Mouse (Mus musculus): ENCODE results near the gene Acadl.
A peak's percentile ranks its signal among the peaks of the same experiment; 100 is the strongest.

Gene Acadl

GRCm38 (mm10) chr1:66839755-66840438, 23.2 kb downstream of the Acadl start:
- no peak for DNase-seq (ENCODE audit: inconsistent ontology term)

DNA sequence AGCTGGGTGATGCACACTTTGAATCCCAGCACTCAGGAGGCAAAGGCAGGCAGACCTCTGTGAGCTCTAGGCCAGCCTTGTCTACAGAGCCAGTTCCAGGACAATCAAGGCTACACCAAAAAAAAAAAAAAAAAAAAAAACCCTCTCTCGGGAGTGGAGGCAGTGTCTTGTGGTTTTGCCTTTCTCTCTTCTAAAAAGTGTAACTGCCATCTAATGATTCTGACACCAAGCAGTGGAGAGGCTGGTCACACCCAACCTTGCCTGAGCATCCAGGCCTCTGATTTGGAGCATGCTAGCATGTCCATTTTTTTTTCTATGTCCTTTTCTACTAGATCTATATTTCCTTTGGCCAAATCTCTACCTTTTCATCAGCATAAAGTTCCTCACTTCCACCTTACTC, 23.9 kb downstream of the Acadl start:
- DNase-seq (ENCODE audit: inconsistent ontology term): no peak

- peak; percentile 29 for DNase-seq (ENCODE audit: inconsistent ontology term)
Measured at GRCm38 (mm10) chr1:66838184-66839042, 24.7 kb downstream of the Acadl start.

GRCm38 (mm10) chr1:66837207-66837606, 25.9 kb downstream of the Acadl start:
- DNase-seq (ENCODE audit: inconsistent ontology term): no peak

GRCm38 (mm10) chr1:66832636-66833165, 30.4 kb downstream of the Acadl start:
- no peak for DNase-seq (ENCODE audit: inconsistent ontology term)

DNA sequence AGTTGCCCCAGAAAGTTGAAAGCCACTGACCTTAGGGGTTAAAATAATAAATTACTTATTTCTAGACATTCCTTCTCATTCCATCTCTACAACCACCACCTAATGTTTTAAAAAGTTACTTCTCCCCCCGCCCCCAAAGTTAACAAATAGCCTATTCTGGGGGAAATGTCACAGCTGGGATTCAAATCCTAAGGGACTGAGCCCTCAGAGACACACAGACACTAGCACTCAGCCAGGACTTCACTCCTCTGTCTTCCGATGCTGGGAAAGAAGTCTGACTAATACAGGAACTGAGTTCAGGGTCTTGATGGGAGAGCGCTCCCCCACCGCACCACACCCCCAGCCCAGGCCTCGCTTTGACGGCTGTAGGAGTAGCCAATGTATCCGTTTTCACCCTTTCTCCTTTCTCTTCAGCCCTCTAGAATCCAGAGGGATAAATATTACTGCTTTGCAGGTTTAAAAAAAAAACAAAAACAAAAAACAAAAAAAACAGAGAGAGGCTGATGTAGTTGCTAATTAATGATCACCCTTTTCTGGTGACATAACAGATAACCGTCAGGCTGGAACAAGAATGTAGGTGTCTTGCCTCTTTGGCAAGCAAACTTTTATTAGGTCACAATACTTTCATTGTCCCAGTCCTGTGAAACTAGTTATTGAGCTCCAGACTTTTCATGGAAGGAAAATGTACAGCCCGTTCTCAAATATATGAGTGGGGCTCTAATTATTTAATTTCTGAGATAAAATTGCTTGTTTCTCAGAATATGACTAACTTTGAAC, 31.1 kb downstream of the Acadl start:
- peak; percentile 78 for DNase-seq (ENCODE audit: inconsistent ontology term)

DNA sequence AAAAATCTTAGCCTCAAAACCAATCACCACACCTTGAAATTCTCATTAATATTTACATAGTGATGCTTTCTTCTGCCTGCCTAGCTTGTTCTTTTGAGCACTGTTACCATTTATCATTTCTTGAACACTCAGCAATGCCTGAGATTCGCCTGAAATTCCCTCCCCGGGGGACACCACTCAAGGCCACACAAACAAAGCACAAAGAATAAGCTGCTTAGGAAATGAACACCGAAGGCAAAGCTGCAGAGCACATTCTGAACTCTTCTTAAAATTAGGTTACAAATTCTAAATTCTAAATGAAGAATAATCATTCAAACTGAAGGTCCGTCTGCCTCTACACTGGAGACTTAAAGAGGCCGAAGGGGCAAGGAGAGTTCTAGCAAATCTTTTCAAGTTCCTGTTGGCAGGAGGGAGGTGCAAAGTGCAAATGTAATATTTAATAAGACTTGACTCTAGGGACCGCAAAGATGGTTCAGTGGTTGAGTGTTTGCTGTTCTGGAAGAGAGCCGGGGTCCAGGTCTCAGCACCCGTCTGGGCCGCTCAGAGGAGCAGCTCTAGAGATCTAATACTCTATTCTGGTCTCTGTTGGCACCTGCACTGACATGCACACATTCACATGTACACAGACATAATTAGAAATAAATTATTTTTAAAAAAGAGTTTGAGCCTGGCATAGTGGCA, 33.5 kb downstream of the Acadl start:
- DNase-seq (ENCODE audit: inconsistent ontology term): no peak

- DNase-seq (ENCODE audit: inconsistent ontology term): no peak
Measured at GRCm38 (mm10) chr1:66821966-66822365, 41.1 kb downstream of the Acadl start.

- no peak for DNase-seq (ENCODE audit: inconsistent ontology term)
Measured at GRCm38 (mm10) chr1:66820241-66820640, 42.8 kb downstream of the Acadl start.

DNA sequence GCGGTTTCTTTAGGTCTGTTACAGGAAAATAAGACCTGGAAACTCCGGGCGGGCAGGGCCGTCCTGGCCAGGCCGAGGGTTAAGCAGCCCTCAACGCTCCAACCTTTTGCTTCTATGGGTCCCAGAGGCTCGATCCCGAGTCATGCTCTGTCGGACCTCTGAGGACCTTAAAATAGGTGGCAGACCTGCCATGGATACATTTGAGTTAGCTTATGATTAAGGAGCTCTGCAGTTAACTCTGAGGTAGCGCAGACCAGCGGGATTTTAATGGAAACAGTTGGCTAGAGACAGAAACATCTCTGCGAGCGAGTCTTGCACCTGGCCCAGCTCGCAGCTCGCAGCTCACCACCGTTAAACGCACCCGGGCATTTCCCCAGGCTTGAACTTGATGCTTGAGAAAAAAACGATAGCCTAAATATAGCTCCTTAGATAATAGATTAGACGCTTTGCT, 45.2 kb downstream of the Acadl start:
- DNase-seq (ENCODE audit: inconsistent ontology term): no peak

DNA sequence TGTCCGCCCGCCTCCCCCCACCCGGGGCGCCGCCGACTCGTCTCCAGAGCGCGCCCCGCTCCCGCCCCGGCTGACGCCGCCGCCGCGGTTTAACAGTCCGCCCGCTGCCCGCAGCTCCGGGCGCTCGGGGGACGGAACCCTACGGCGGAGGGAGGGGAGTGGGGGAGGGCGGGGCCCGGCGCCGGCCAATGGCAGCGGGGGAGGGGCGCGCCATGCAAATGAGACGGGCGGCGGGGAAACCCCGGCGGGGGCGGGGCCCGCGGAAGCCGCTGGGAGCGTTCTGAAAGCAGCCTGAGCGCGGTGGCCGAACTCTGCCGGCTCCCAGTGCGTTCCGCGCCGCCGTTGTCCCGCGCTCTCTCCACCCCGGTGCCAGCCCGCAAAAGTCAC, 45.6 kb downstream of the Acadl start, which contains the start of gene Kansl1l:
Gene Kansl1l, minus strand, starts transcription at position 110 of the 387 bp plus-strand sequence.
- peak; percentile 98 for DNase-seq (ENCODE audit: inconsistent ontology term)

DNA sequence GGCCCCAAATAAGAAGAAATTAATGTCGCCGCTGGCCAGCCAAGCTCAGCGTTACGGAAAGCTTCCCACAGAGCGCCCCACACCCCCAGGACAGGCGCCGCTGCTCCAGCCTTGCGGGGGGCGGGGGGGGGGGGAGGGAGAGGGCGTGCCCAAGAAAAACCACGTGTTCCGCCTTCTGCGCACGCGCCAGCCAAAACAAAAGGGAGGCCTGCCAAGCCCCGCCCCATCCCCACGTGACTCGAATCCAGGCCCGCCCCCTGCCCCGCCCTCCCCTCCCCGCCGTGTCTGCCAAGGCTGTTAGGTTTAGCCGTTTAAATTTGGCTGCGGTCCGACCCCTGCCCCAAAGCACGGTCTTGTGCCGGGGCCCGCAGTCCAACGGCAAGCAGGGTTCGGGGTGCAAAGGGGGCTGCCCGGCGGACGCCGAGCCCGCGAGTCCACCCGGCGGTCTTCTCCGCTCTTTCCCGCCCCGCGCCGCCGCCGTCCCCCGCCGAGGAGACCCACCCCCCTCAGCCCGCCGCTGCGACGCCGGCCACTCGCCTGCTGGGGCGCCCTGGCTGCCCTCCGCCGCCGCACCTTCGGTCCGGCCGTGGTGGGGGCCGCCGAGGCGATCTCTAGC, 46.1 kb downstream of the Acadl start:
- DNase-seq (ENCODE audit: inconsistent ontology term): peak; percentile 96

- DNase-seq (ENCODE audit: inconsistent ontology term): peak; percentile 69
Measured at GRCm38 (mm10) chr1:66815941-66816777, 46.9 kb downstream of the Acadl start.

GRCm38 (mm10) chr1:66814756-66815155, 48.3 kb downstream of the Acadl start:
- peak; percentile 10 for DNase-seq (ENCODE audit: inconsistent ontology term)

- DNase-seq (ENCODE audit: inconsistent ontology term): no peak
Measured at GRCm38 (mm10) chr1:66813191-66813590, 49.9 kb downstream of the Acadl start.

DNA sequence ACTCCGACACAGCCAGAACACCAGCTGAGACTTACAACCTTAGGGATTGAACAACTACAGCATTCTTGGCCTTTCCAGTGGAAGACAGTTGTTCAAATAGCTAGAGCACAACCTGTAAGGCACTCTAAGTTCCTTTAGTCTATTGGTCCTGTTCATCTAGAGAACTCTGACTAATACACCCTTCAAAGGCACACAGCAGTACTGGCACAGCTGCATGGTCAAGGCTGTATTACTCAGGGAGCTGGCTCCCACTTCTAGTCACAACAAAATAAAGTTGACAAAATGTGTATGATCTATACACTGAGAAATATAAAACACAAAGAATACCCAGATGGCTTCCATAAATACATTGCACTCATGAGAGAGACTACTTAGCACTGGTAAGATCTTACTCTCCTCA, 56.3 kb downstream of the Acadl start:
- DNase-seq (ENCODE audit: inconsistent ontology term): no peak

DNA sequence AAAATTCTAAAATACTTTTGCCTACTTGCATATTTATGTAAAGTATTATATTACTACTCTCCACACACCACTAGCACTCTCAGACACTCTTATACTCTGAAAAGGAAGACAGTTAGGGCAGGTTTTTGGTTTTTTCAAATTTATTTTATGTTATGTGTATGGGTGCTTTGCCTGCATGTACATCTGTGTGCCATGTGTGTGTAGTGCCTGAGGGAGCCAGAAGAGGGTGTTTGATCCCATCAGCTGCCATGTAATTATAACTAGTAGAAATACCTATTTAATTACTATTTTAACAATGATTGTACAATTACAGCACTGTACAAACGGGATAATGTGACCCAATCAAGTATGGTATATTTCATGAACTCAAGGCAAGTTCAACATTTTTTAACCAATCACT, 57.7 kb downstream of the Acadl start:
- no peak for DNase-seq (ENCODE audit: inconsistent ontology term)

- no peak for DNase-seq (ENCODE audit: inconsistent ontology term)
Measured at GRCm38 (mm10) chr1:66804710-66805109, 58.4 kb downstream of the Acadl start.

GRCm38 (mm10) chr1:66797962-66798361, 65.1 kb downstream of the Acadl start:
- no peak for DNase-seq (ENCODE audit: inconsistent ontology term)

Data from Muller cell, postnatal 12 days (primary cell).